Mouse (Mus musculus) C2C12 (cell line): Measurements from ENCODE around the gene Olfm1. TPM values are rescaled to one million over a fixed set of nuclear protein-coding genes. Genes with fewer than 3 reads are reported as not detected.

Experiments
- H3K27me3 ChIP-seq: one replicate; pipeline ENCODE4 v1.6.1; 2011; ENCODE audit not compliant: control insufficient read depth, insufficient read depth, insufficient read length
- H3K36me3 ChIP-seq: one replicate; pipeline ENCODE4 v1.6.1; 2011; ENCODE audit not compliant: control insufficient read depth, insufficient read depth
- H3K4me3 ChIP-seq: one replicate; pipeline ENCODE4 v1.5.1; 2011; ENCODE audit warnings: mild to moderate bottlenecking, control low read depth; ENCODE audit not compliant: poor library complexity, insufficient read depth, severe bottlenecking
- H3K79me2 ChIP-seq: one replicate; pipeline ENCODE4 v1.6.1; 2011; ENCODE audit not compliant: control insufficient read depth, insufficient read depth
- H3K79me3 ChIP-seq: one replicate; pipeline ENCODE4 v1.6.1; 2011; ENCODE audit warnings: low read depth, control low read depth
- H3ac ChIP-seq: one replicate; pipeline ENCODE3; 2011; ENCODE audit warnings: low read depth; ENCODE audit not compliant: control insufficient read depth, insufficient read length
- CEBPB ChIP-seq: IDR thresholded peaks from one replicate; pipeline ENCODE4 v1.6.1; 2011; ENCODE audit warnings: low read depth, mild to moderate bottlenecking, control low read depth, moderate library complexity
- CTCF ChIP-seq: IDR thresholded peaks from one replicate; pipeline ENCODE4 v1.5.1; 2011; ENCODE audit not compliant: control insufficient read depth, insufficient read depth, insufficient read length
- FOSL1 ChIP-seq: IDR thresholded peaks from one replicate; pipeline ENCODE4 v1.8.0; 2011; ENCODE audit warnings: mild to moderate bottlenecking, low read length; ENCODE audit not compliant: poor library complexity, insufficient read depth, severe bottlenecking
- MAX ChIP-seq: IDR thresholded peaks from one replicate; pipeline ENCODE4 v1.6.1; 2011; ENCODE audit warnings: mild to moderate bottlenecking, control low read depth
- MYOD1 ChIP-seq: IDR thresholded peaks from one replicate; pipeline ENCODE4 v1.6.1; 2011; ENCODE audit warnings: low read depth; ENCODE audit not compliant: control insufficient read depth, insufficient read length
- MYOG ChIP-seq: IDR thresholded peaks from one replicate; pipeline ENCODE4 v1.6.1; 2011; ENCODE audit not compliant: control insufficient read depth, insufficient read length; ENCODE audit errors: extremely low read depth
- USF1 ChIP-seq: IDR thresholded peaks from one replicate; pipeline ENCODE4 v1.6.1; 2011; ENCODE audit warnings: low read depth, mild to moderate bottlenecking, control low read depth, moderate library complexity
- polyA plus RNA-seq: library from polyadenylated mRNA; unstranded; fragments of >200 nt; fragmentation: generic; extraction: Trizol; gene quantifications from one replicate; pipeline ENCODE4 v1.2.1, GENCODE M21; 2012; ENCODE audit warnings: missing spikeins

Olfm1 gene
- polyA plus RNA-seq, 1 experiment, result 55.2 TPM

DNA sequence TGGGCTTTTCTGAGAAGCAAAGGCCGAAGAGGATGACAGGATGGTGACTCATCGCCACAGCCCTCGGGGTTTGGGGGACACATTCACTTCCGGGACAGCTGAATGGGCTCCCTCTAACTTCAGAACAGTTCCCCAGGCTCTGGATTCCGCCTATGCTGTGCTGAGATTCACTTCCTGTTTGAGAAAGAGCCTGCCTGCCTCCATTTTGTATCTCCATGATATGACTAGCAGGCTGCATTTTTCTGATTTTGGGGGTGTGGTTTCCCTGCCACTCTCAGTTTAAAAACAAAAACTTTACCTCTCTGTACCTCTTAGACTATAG is 49.4 kb downstream of the Olfm1 start:
- no peaks in the 10 kb centered on the region for H3K79me3 ChIP-seq
- H3ac ChIP-seq, result no peak overlapping the region
- no peaks in the 10 kb centered on the region for H3K36me3 ChIP-seq
- H3K79me2 ChIP-seq, result no peaks in the 10 kb centered on the region
- no peak overlapping the region for H3K4me3 ChIP-seq
- TF ChIP-seq FOSL1 (peak; percentile 41), USF1 (no peak), MAX (no peak), CTCF (no peak)
- no peaks in the 10 kb centered on the region for H3K27me3 ChIP-seq

DNA sequence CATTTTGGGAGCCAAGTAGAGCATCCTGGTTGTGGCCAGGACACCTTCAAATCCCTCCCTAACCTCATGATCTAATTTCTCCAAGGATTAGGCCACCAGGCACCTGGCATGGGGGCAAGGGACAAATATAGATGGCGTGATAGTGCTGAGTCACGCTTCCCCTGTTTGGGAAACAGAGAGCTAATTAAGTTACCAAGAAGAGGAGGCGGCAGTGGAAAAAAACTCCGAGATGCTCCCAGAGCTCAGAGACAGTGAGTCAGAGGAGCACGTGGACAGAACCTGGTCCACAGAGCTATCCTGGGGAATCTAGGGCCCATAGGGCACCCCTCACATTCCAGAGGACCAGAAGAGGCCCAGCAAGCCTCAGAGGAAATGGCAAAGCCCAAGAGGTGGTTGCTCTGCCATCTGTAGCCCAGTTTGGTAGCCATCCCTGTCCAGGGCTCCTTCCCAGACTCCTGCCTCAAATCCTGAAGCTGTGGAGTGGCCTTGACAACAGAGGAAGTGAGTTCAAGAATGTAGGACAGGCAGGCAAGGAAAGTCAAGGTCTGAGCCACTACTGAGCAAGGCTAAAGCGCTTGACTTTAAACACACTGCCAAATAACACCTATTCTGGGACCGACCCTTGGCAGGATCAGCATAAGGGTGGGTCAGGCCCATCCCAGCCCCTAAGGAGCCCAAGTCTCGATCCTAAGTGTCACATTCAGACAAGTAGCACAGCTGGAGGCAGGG is 52.0 kb downstream of the Olfm1 start:
- Histone ChIP-seq H3ac (peak overlapping the region; percentile 5), H3K79me3 (no peaks in the 10 kb centered on the region), H3K36me3 (no peaks in the 10 kb centered on the region), H3K27me3 (no peaks in the 10 kb centered on the region), H3K4me3 (no peak overlapping the region), H3K79me2 (no peaks in the 10 kb centered on the region)
- TF ChIP-seq USF1, result peak; percentile 96
- TF ChIP-seq MYOG, result no peak
- peak; percentile 61 for TF ChIP-seq FOSL1
- no peak for TF ChIP-seq CTCF
- peak; percentile 76 for TF ChIP-seq MYOD1
- peak; percentile 35 for TF ChIP-seq CEBPB
- TF ChIP-seq MAX, result peak; percentile 69

DNA sequence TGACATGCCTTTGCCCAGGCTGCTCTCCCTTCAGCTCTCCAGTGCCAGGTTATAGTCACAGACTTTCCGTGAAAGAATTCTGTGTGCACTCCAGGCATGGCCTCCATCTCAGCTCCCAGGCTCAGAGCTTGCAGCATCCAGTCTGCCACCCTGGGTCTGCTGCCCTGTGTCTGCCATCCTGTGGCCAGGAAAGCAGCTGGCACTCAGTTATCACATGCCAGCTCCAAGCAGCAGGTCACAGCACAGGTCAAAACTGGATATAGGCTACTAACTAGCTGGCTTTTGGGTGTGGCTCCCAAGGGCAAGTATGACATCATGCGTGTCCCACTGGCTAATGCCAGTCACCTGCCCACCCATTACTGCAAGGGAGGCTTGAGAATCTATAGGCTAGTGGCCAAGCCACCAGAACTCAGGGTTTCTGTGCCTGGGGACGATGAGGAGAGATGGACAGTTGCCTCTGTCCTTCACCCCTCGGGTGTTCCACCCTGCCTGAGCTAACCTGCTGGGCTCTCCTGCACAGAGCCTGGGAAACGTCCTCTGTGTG is 53.4 kb downstream of the Olfm1 start:
- no peaks in the 10 kb centered on the region for H3K79me2 ChIP-seq
- no peak for TF ChIP-seq FOSL1
- peak; percentile 45 for TF ChIP-seq CTCF
- no peak for TF ChIP-seq MYOG
- peak; percentile 71 for TF ChIP-seq MYOD1
- TF ChIP-seq USF1, result peak; percentile 63
- no peaks in the 10 kb centered on the region for H3K79me3 ChIP-seq
- H3K4me3 ChIP-seq, result no peak overlapping the region
- H3K36me3 ChIP-seq, result no peaks in the 10 kb centered on the region
- no peak overlapping the region for H3ac ChIP-seq
- H3K27me3 ChIP-seq, result no peaks in the 10 kb centered on the region

DNA sequence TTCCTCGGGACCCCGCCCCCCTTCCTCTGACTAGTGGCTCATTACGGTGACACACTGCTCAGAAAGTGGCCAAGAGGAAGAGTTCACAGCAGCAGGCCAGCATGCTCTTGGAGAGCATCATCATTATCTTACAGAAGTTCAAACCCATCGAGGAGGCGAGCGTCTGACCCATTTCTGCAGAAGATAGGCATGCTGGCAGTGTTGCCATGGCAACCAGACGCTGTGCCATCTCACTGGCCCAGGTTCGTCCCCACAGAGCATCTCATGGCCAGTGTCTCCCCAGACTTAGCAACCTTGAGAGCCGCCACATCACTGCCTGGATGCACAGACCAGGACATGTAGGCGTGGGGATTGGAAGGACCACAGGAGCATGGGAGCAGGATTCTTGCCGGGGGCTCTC is 54.3 kb downstream of the Olfm1 start:
- TF ChIP-seq MAX (no peak), FOSL1 (no peak), MYOG (no peak), USF1 (no peak), CTCF (no peak), MYOD1 (no peak), CEBPB (no peak)
- Histone ChIP-seq H3K36me3 (no peaks in the 10 kb centered on the region), H3ac (no peak overlapping the region), H3K79me3 (no peaks in the 10 kb centered on the region), H3K79me2 (no peaks in the 10 kb centered on the region), H3K4me3 (no peak overlapping the region), H3K27me3 (no peaks in the 10 kb centered on the region)

DNA sequence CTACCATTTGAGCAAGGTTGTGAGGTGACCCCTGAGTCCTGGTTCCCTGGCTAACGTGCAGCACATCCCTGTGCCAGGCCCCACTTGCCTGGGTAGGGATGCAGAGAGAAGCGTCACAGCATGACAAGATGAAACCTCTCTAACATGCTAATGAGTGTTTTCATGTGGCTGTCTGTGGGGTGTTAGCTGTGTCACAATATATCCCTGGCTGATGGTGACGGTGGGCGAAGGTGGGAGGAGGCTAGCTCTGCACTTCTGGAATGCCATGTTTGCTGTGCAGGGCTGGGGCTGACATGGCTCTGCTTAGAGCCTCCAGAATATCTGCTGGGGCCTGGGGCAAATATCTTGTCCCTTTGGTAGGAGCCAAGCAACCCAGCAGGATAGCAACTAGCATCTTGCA is 59.8 kb downstream of the Olfm1 start:
- Histone ChIP-seq H3ac (no peak overlapping the region), H3K36me3 (no peaks in the 10 kb centered on the region), H3K27me3 (no peaks in the 10 kb centered on the region), H3K79me2 (no peaks in the 10 kb centered on the region), H3K4me3 (no peak overlapping the region), H3K79me3 (no peaks in the 10 kb centered on the region)
- TF ChIP-seq MYOG (no peak), CTCF (no peak), MAX (no peak), USF1 (no peak), FOSL1 (no peak), CEBPB (no peak), MYOD1 (no peak)

DNA sequence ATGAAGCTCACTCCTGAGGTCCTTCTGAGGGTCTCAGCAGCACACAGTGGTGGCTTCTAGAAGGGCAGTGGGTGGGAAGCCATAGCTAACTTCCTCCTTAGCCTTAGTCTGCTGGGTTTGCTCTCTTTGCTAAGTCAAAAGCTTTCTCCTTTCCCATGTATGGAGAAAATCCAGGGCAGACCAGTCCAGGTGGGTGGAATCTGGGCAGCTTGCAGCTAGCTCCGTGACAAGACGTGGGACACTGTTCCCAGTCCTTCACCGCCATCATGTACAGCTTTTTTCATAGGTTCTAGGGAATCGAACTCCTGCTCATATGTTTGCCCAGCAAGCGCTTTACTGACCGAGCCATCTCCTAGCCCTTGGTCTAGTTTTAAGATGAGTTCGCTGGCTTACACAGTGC is 63.2 kb downstream of the Olfm1 start:
- TF ChIP-seq FOSL1 (no peak), CTCF (no peak), CEBPB (no peak), USF1 (no peak), MYOG (no peak), MYOD1 (no peak), MAX (no peak)
- no peaks in the 10 kb centered on the region for H3K36me3 ChIP-seq

More for the DNA sequence above, 63.2 kb downstream of the Olfm1 start:
- Histone ChIP-seq H3K79me3 (no peaks in the 10 kb centered on the region), H3K27me3 (no peaks in the 10 kb centered on the region), H3K4me3 (no peak overlapping the region), H3ac (no peak overlapping the region), H3K79me2 (no peaks in the 10 kb centered on the region)
